Comparison of ENCODE assay signal across 21 mouse cellular contexts in the genomic region with DNA sequence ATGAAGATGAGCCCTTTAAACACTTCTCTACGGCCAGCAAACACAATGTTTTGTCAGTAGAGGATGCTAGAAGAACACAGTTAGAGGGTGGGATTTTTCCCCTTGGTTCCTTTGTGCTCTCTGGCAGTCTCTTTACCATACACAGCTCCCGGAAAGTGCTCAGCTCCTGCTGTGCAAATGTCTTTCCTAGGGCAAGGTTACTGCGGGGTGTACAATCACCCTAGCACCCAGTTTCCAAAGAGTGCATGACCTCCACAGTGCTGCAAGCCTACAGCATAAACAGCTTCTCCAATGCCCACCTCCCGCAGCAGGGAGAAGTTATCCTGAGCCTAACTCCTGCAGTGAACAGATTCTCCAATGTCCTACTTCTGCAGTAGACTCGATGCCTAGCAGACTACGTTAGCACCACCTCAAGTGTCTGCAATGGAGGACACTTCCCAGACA.
DNase-seq lines count a peak whose midpoint lies in the region; ATAC-seq and TF ChIP-seq lines count a peak whose summit lies in the region.
"Had no signal": no experiment of that assay in that cellular context is flagged by ENCODE, and none has a peak within 500 bp of the region (broad histone marks: within the 10 kb centered on the region; RNA-seq: fewer than 3 reads in every experiment).

No protein-coding gene starts in this region.

- ATAC-seq in kidney, postnatal 0 days (replicated peaks; ENCODE audit: low FRiP score, low read depth), result no peak
- peak; percentile 43; the same call in 1 of the 2 replicates for ATAC-seq in neural tube, embryonic 13.5 days (ENCODE audit: low read depth)

- 55% methylated on average over 6 of the region's 6 CpGs for WGBS in kidney, postnatal 0 days
- WGBS in neural tube, embryonic 13.5 days, result 43% methylated on average over 6 of the region's 6 CpGs

- TF ChIP-seq CTCF in kidney, postnatal 0 days (IDR thresholded peaks at IDR 0.05; ENCODE audit: low read depth), result peak; percentile 22; the same call in 1 of the 2 replicates

- no peaks in the 10 kb centered on the region for H3K27me3 ChIP-seq in kidney, postnatal 0 days (ENCODE audit: insufficient read depth, low read length)
- no peaks in the 10 kb centered on the region; the same call in 1 of the 2 replicates for H3K27me3 ChIP-seq in neural tube, embryonic 13.5 days
- H3K27me3 ChIP-seq: CH12.LX; heart, embryonic 13.5 days had no signal

- H3K9ac ChIP-seq in kidney, postnatal 0 days (ENCODE audit: low read depth, low read length), result no peak overlapping the region
- no peak overlapping the region for H3K9ac ChIP-seq in neural tube, embryonic 13.5 days
- H3K9ac ChIP-seq: embryonic facial prominence, embryonic 13.5 days; heart, embryonic 13.5 days had no signal

- no peaks in the 10 kb centered on the region for H3K4me1 ChIP-seq in kidney, postnatal 0 days (replicated peaks; ENCODE audit: insufficient read depth, low read length)
- H3K4me1 ChIP-seq in neural tube, embryonic 13.5 days (replicated peaks), result peaks cover 19% of the 10 kb centered on the region
- H3K4me1 ChIP-seq: heart, embryonic 13.5 days had no signal

- H3K36me3 ChIP-seq in kidney, postnatal 0 days (ENCODE audit: insufficient read depth, low read length), result no peaks in the 10 kb centered on the region
- H3K36me3 ChIP-seq in neural tube, embryonic 13.5 days, result no peaks in the 10 kb centered on the region
- H3K36me3 ChIP-seq: embryonic facial prominence, embryonic 13.5 days; heart, embryonic 13.5 days had no signal

- H3K4me2 ChIP-seq in kidney, postnatal 0 days (ENCODE audit: low read length), result no peak overlapping the region
- no peak overlapping the region for H3K4me2 ChIP-seq in neural tube, embryonic 13.5 days
- H3K4me2 ChIP-seq: embryonic facial prominence, embryonic 13.5 days; heart, embryonic 13.5 days had no signal

- no peaks in the 10 kb centered on the region for H3K9me3 ChIP-seq in kidney, postnatal 0 days (replicated peaks; ENCODE audit: low read length)
- no peaks in the 10 kb centered on the region for H3K9me3 ChIP-seq in neural tube, embryonic 13.5 days
- H3K9me3 ChIP-seq: embryonic facial prominence, embryonic 13.5 days; heart, embryonic 13.5 days had no signal

- DNase-seq in heart, adult 11 months, result peak; percentile 70
- DNase-seq in heart, postnatal 14 days, result no peak
- DNase-seq in kidney, postnatal 0 days (ENCODE audit: low spot score), result no peak
- DNase-seq in kidney, adult 9 months, result no peak
- no peak for DNase-seq in neural tube, embryonic 10.5 days (ENCODE audit: extremely low spot score, low spot score)
- DNase-seq in retina, embryonic 14.5 days (ENCODE audit: low spot score), result no peak
- no peak for DNase-seq in ovary, adult 18-20 months (ENCODE audit: low spot score)
- DNase-seq: adrenal gland, postnatal 25 days; cerebellum, adult 11-12 months; heart, postnatal 36 days; kidney, adult 11 months; kidney, postnatal 10 days; lung, postnatal 36 days; retina, postnatal 1 day; right cerebral cortex, postnatal 4 days; thymus, postnatal 14 days had no signal

- no peak overlapping the region for H3K27ac ChIP-seq in kidney, postnatal 0 days
- no peak overlapping the region for H3K27ac ChIP-seq in neural tube, embryonic 13.5 days (replicated peaks)
- H3K27ac ChIP-seq: embryonic facial prominence, embryonic 13.5 days; heart, embryonic 13.5 days had no signal

- H3K4me3 ChIP-seq in kidney, postnatal 0 days (replicated peaks; ENCODE audit: low read depth, low read length), result no peak overlapping the region
- H3K4me3 ChIP-seq in neural tube, embryonic 13.5 days, result no peak overlapping the region
- H3K4me3 ChIP-seq: embryonic facial prominence, embryonic 13.5 days; heart, embryonic 13.5 days; myocyte had no signal

- intact Hi-C loops in heart, postnatal 14 days (cut with DNase I), result no loop called here
